Mouse (Mus musculus): ENCODE measurements around the gene Hoxd4. TPM values are rescaled to one million over a fixed set of nuclear protein-coding genes. Genes with fewer than 3 reads are reported as not detected.
A peak's percentile ranks its signal among the peaks of the same experiment; 100 is the strongest.

Gene Hoxd4
- polyA plus RNA-seq, 1 experiment from 2014 or later = not detected

DNA sequence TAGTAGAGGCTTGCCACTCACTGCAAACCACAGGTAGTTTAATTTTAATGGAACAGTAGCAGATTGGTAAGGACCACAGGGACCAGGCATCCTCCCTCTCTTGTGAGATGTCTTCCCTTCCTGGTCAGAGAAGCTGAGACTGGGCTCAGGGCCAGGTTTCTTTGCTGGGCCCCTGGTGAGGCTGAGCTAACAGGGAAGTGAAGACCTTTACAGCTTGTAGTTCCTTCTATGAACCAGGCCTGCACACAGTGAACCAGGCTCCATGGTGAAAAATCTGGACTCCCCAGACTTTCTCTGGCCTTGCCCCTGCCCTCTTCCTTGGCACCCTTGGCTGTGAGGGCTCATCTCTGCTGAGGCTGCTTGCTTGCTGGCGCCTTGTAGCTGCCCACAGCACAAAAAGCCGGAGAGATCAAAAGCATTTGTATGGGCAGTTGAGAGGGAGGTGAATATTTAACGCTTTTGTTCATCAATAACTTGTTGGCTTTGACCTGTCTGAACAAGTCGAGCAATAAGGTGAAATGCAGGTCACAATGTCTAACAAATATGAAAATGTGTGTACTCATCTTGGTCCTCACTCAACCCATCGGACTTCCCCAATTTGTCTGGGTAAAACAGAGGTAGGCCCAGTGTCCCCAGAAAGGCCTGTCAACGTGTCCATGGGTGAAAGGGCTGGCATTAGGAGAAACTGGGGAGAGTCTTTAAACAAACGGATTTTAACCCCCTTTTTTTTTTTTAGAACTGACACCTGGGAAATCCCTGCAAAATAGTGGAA is 12.7 kb downstream of the Hoxd4 start:
- Histone ChIP-seq H3K9me3 (ENCODE audit: control insufficient read depth, low read length) (no peaks in the 10 kb centered on the region), H3K36me3 (ENCODE audit: control insufficient read depth, insufficient read depth, low read length) (no peaks in the 10 kb centered on the region), H3K4me3 (ENCODE audit: low read depth, low read length) (no peak overlapping the region), H3K27ac (ENCODE audit: low read depth, low read length) (no peak overlapping the region), H3K4me1 (replicated peaks; ENCODE audit: control insufficient read depth, insufficient read depth, low read length) (peaks cover 4% of the 10 kb centered on the region; the same call in 1 of the 2 replicates), H3K27me3 (ENCODE audit: control insufficient read depth, insufficient read depth, low read length) (peaks cover 100% of the 10 kb centered on the region), H3K4me2 (ENCODE audit: low read depth, low read length, severe bottlenecking) (no peak overlapping the region), H3K9ac (ENCODE audit: low read length) (no peak overlapping the region)
- no peak for ATAC-seq (replicated peaks; ENCODE audit: low FRiP score)
- DNase-seq (ENCODE audit: low spot score) = no peak
- 4% methylated on average over 7 of the region's 7 CpGs for WGBS

- H3K27ac ChIP-seq (ENCODE audit: low read depth, low read length) = no peak overlapping the region
- WGBS = under 1% methylated on average over 17 of the region's 17 CpGs
Measured at GRCm38 (mm10) chr2:74725171-74725570, 13.4 kb downstream of the Hoxd4 start.

GRCm38 (mm10) chr2:74726551-74726950 is 14.8 kb downstream of the Hoxd4 start, which contains the start of gene Gm28230:
TSS of gene Gm28230 (plus strand) at chr2:74726728.
- peaks cover 98% of the 10 kb centered on the region for H3K27me3 ChIP-seq (ENCODE audit: control insufficient read depth, insufficient read depth, low read length)
- 2% methylated on average over 5 of the region's 5 CpGs for WGBS
- H3K27ac ChIP-seq (ENCODE audit: low read depth, low read length) = no peak within 1 kb of the TSS
- no peaks in the 10 kb centered on the region for H3K9me3 ChIP-seq (ENCODE audit: control insufficient read depth, low read length)
- H3K4me2 ChIP-seq (ENCODE audit: low read depth, low read length, severe bottlenecking) = peak within 1 kb of the TSS; percentile 21; the same call in 1 of the 2 replicates
- no peak for ATAC-seq (replicated peaks; ENCODE audit: low FRiP score)
- no peak within 1 kb of the TSS; the same call in 1 of the 2 replicates for H3K4me3 ChIP-seq (ENCODE audit: low read depth, low read length)
- no peak for DNase-seq (ENCODE audit: low spot score)
- H3K36me3 ChIP-seq (ENCODE audit: control insufficient read depth, insufficient read depth, low read length) = no peaks in the 10 kb centered on the region
- no peak within 1 kb of the TSS for H3K9ac ChIP-seq (ENCODE audit: low read length)
- H3K4me1 ChIP-seq (replicated peaks; ENCODE audit: control insufficient read depth, insufficient read depth, low read length) = peaks cover 4% of the 10 kb centered on the region; the same call in 1 of the 2 replicates

More at GRCm38 (mm10) chr2:74725171-74725570, 13.4 kb downstream of the Hoxd4 start:
- DNase-seq (ENCODE audit: low spot score) (peak; percentile 56), ATAC-seq (replicated peaks; ENCODE audit: low FRiP score) (no peak)
- peaks cover 4% of the 10 kb centered on the region; the same call in 1 of the 2 replicates for H3K4me1 ChIP-seq (replicated peaks; ENCODE audit: control insufficient read depth, insufficient read depth, low read length)
- H3K36me3 ChIP-seq (ENCODE audit: control insufficient read depth, insufficient read depth, low read length) = no peaks in the 10 kb centered on the region
- H3K4me3 ChIP-seq (ENCODE audit: low read depth, low read length) = no peak overlapping the region
- H3K9ac ChIP-seq (ENCODE audit: low read length) = no peak overlapping the region
- peaks cover 98% of the 10 kb centered on the region for H3K27me3 ChIP-seq (ENCODE audit: control insufficient read depth, insufficient read depth, low read length)
- H3K4me2 ChIP-seq (ENCODE audit: low read depth, low read length, severe bottlenecking) = no peak overlapping the region
- H3K9me3 ChIP-seq (ENCODE audit: control insufficient read depth, low read length) = no peaks in the 10 kb centered on the region

GRCm38 (mm10) chr2:74726973-74727639 is 15.4 kb downstream of the Hoxd4 start:
- H3K4me2 ChIP-seq (ENCODE audit: low read depth, low read length, severe bottlenecking) = peak overlapping the region; percentile 21; the same call in 1 of the 2 replicates
- H3K4me3 ChIP-seq (ENCODE audit: low read depth, low read length) = no peak overlapping the region; the same call in 1 of the 2 replicates
- H3K36me3 ChIP-seq (ENCODE audit: control insufficient read depth, insufficient read depth, low read length) = no peaks in the 10 kb centered on the region
- under 1% methylated on average over 43 of the region's 43 CpGs for WGBS
- no peaks in the 10 kb centered on the region for H3K9me3 ChIP-seq (ENCODE audit: control insufficient read depth, low read length)
- no peak overlapping the region for H3K9ac ChIP-seq (ENCODE audit: low read length)
- peak; percentile 64 for DNase-seq (ENCODE audit: low spot score)
- H3K27me3 ChIP-seq (ENCODE audit: control insufficient read depth, insufficient read depth, low read length) = peaks cover 98% of the 10 kb centered on the region
- ATAC-seq (replicated peaks; ENCODE audit: low FRiP score) = no peak
- H3K27ac ChIP-seq (ENCODE audit: low read depth, low read length) = no peak overlapping the region
- H3K4me1 ChIP-seq (replicated peaks; ENCODE audit: control insufficient read depth, insufficient read depth, low read length) = peaks cover 4% of the 10 kb centered on the region; the same call in 1 of the 2 replicates

DNA sequence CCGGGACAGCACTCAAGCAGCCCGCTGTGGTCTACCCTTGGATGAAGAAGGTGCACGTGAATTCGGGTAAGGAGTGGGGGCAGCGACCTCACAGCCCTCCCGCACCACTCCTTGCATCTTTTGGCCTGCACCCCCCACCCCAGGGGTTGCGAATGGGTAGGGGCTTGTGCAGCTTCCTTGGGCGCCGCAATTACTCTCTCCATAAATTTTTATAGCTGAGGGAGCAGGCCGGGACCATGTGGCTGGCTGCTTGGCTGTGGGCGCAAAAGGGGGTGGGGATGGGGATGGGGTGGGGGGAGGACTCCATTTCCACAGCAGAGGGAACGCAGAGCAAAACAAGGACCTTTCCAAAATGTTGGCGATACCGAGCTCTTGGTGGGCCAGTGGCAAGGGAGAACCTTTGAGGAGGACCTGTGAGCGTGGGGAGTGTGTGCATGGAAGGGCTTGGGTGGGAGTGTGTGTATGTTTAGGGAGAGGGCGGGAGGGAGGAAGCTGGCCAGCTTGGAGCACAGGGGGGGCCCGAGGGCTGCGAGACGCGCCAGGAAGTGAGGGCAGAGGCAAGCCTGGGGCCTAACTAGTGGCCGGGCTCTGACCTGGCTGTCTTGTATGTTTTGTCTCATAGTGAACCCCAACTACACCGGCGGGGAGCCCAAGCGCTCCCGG is 16.0 kb downstream of the Hoxd4 start:
- H3K9ac ChIP-seq (ENCODE audit: low read length) = no peak overlapping the region
- H3K36me3 ChIP-seq (ENCODE audit: control insufficient read depth, insufficient read depth, low read length) = no peaks in the 10 kb centered on the region
- H3K4me2 ChIP-seq (ENCODE audit: low read depth, low read length, severe bottlenecking) = no peak overlapping the region
- 1% methylated on average over 25 of the region's 25 CpGs for WGBS
- no peak for ATAC-seq (replicated peaks; ENCODE audit: low FRiP score)
- no peak overlapping the region; the same call in 1 of the 2 replicates for H3K4me3 ChIP-seq (ENCODE audit: low read depth, low read length)
- DNase-seq (ENCODE audit: low spot score) = no peak
- H3K9me3 ChIP-seq (ENCODE audit: control insufficient read depth, low read length) = no peaks in the 10 kb centered on the region
- no peak overlapping the region for H3K27ac ChIP-seq (ENCODE audit: low read depth, low read length)
- peaks cover 4% of the 10 kb centered on the region; the same call in 1 of the 2 replicates for H3K4me1 ChIP-seq (replicated peaks; ENCODE audit: control insufficient read depth, insufficient read depth, low read length)
- H3K27me3 ChIP-seq (ENCODE audit: control insufficient read depth, insufficient read depth, low read length) = peaks cover 98% of the 10 kb centered on the region

DNA sequence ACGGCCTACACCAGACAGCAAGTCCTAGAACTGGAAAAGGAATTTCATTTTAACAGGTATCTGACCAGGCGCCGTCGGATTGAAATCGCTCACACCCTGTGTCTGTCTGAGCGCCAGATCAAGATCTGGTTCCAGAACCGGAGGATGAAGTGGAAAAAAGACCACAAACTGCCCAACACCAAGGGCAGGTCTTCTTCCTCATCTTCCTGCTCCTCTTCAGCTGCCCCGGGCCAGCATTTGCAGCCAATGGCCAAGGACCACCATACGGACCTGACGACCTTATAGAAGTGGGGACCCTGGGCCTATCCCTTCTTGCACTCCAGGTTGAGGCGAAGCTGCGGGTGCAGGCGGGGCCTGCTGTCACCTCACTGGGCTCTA is 16.6 kb downstream of the Hoxd4 start:
- no peak overlapping the region for H3K9ac ChIP-seq (ENCODE audit: low read length)
- no peaks in the 10 kb centered on the region for H3K36me3 ChIP-seq (ENCODE audit: control insufficient read depth, insufficient read depth, low read length)
- no peak overlapping the region for H3K4me3 ChIP-seq (ENCODE audit: low read depth, low read length)
- no peak overlapping the region for H3K4me2 ChIP-seq (ENCODE audit: low read depth, low read length, severe bottlenecking)
- no peak for ATAC-seq (replicated peaks; ENCODE audit: low FRiP score)
- H3K27me3 ChIP-seq (ENCODE audit: control insufficient read depth, insufficient read depth, low read length) = peaks cover 97% of the 10 kb centered on the region
- no peak for DNase-seq (ENCODE audit: low spot score)
- H3K27ac ChIP-seq (ENCODE audit: low read depth, low read length) = no peak overlapping the region
- H3K4me1 ChIP-seq (replicated peaks; ENCODE audit: control insufficient read depth, insufficient read depth, low read length) = peaks cover 4% of the 10 kb centered on the region; the same call in 1 of the 2 replicates
- no peaks in the 10 kb centered on the region for H3K9me3 ChIP-seq (ENCODE audit: control insufficient read depth, low read length)
- under 1% methylated on average over 13 of the region's 13 CpGs for WGBS

DNA sequence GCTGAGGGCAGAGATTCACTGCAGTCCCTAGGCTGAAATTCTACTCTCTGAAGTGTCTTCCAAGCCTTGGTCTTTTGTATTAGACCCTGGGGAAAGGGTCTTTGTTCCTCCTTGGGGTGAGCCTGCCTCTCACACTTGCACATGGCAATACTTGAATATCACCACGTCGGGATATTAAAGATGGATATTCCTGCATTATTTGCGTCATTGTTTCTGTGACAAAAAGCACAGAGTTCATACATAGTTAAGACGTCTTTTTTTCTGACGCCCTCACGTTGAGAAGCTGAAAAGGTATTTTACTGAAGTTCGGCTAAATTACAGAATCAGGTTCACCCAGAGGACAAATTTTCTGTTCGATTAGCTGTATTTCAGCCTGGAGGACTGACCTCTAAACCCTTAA is 18.6 kb downstream of the Hoxd4 start:
- WGBS = 2% methylated on average over 8 of the region's 8 CpGs
- Histone ChIP-seq H3K27me3 (ENCODE audit: control insufficient read depth, insufficient read depth, low read length) (peaks cover 96% of the 10 kb centered on the region), H3K4me2 (ENCODE audit: low read depth, low read length, severe bottlenecking) (no peak overlapping the region), H3K4me1 (replicated peaks; ENCODE audit: control insufficient read depth, insufficient read depth, low read length) (peaks cover 4% of the 10 kb centered on the region; the same call in 1 of the 2 replicates), H3K36me3 (ENCODE audit: control insufficient read depth, insufficient read depth, low read length) (no peaks in the 10 kb centered on the region), H3K9me3 (ENCODE audit: control insufficient read depth, low read length) (no peaks in the 10 kb centered on the region), H3K9ac (ENCODE audit: low read length) (no peak overlapping the region), H3K4me3 (ENCODE audit: low read depth, low read length) (no peak overlapping the region), H3K27ac (ENCODE audit: low read depth, low read length) (no peak overlapping the region)
- no peak for DNase-seq (ENCODE audit: low spot score)
- no peak for ATAC-seq (replicated peaks; ENCODE audit: low FRiP score)

GRCm38 (mm10) chr2:74731055-74731454 is 19.3 kb downstream of the Hoxd4 start:
- peaks cover 96% of the 10 kb centered on the region for H3K27me3 ChIP-seq (ENCODE audit: control insufficient read depth, insufficient read depth, low read length)
- no peak overlapping the region for H3K9ac ChIP-seq (ENCODE audit: low read length)
- H3K9me3 ChIP-seq (ENCODE audit: control insufficient read depth, low read length) = no peaks in the 10 kb centered on the region
- peak; percentile 29 for DNase-seq (ENCODE audit: low spot score)
- H3K36me3 ChIP-seq (ENCODE audit: control insufficient read depth, insufficient read depth, low read length) = no peaks in the 10 kb centered on the region
- H3K27ac ChIP-seq (ENCODE audit: low read depth, low read length) = no peak overlapping the region
- no peak overlapping the region for H3K4me3 ChIP-seq (ENCODE audit: low read depth, low read length)
- H3K4me2 ChIP-seq (ENCODE audit: low read depth, low read length, severe bottlenecking) = no peak overlapping the region
- no peak for ATAC-seq (replicated peaks; ENCODE audit: low FRiP score)
- H3K4me1 ChIP-seq (replicated peaks; ENCODE audit: control insufficient read depth, insufficient read depth, low read length) = peaks cover 6% of the 10 kb centered on the region

Measured in forebrain, embryonic 11.5 days (tissue).